Mouse (Mus musculus) heart, postnatal 0 days (tissue): ENCODE results near the gene Pld1.

ENCODE experiments used
- CTCF ChIP-seq: IDR thresholded peaks from 2 replicates; pipeline ENCODE4 v1.5.1; 2016; ENCODE audit warnings: antibody characterized with exemption, control low read depth, low read depth
- EP300 ChIP-seq: IDR thresholded peaks from 2 replicates; pipeline ENCODE4 v1.6.1; 2016; ENCODE audit warnings: antibody characterized with exemption, low read depth

DNA sequence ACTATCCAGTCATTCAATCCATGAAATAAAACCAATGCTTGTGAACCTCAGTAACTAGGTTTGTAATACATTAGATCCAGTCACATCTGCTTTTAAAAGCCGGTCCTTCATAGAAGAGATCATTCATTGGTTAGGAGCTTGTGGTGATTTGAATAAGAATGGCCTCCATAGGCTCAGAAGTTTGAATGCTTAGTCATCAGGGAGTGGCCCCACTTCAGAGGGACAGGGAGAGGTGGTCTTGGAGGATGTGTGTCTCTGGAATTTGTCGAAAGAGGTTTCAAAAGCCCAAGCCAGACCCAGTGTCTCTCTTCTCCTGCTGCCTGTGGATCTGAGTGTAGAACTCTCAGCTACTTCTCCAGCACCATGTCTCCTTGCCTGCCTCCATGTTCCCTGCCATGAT is 81.9 kb downstream of the Pld1 start:
- TF ChIP-seq CTCF = no peak
- no peak for TF ChIP-seq EP300
